Mouse (Mus musculus): ENCODE data around the gene Filip1l.
A peak's percentile ranks its signal among the peaks of the same experiment; 100 is the strongest.

Gene Filip1l

GRCm38 (mm10) chr16:57568648-57569404, 215.9 kb downstream of the Filip1l start:
- no peak for DNase-seq (ENCODE audit: low spot score in 2 of 2)

GRCm38 (mm10) chr16:57570789-57571311, 218.0 kb downstream of the Filip1l start:
- DNase-seq (ENCODE audit: low spot score in 2 of 2), result no peak

- no peak for DNase-seq (ENCODE audit: low spot score in 2 of 2)
These were observed 220.9 kb downstream of the Filip1l start for GRCm38 (mm10) chr16:57573831-57574230.

GRCm38 (mm10) chr16:57575764-57576388, 223.0 kb downstream of the Filip1l start:
- DNase-seq (ENCODE audit: low spot score in 2 of 2), result no peak

- DNase-seq (ENCODE audit: low spot score in 2 of 2), result no peak
These were observed 224.6 kb downstream of the Filip1l start for GRCm38 (mm10) chr16:57577519-57577918.

GRCm38 (mm10) chr16:57580041-57580440, 227.1 kb downstream of the Filip1l start:
- no peak for DNase-seq (ENCODE audit: low spot score in 2 of 2)

- no peak for DNase-seq (ENCODE audit: low spot score in 2 of 2)
These were observed 229.1 kb downstream of the Filip1l start for GRCm38 (mm10) chr16:57582008-57582407.

GRCm38 (mm10) chr16:57585201-57585600, 232.3 kb downstream of the Filip1l start:
- DNase-seq (ENCODE audit: low spot score in 2 of 2), result no peak

- no peak for DNase-seq (ENCODE audit: low spot score in 2 of 2)
These were observed 240.7 kb downstream of the Filip1l start for GRCm38 (mm10) chr16:57593422-57594157.

- DNase-seq (ENCODE audit: low spot score in 2 of 2), result no peak
These were observed 244.5 kb downstream of the Filip1l start for GRCm38 (mm10) chr16:57597295-57597957.

- no peak for DNase-seq (ENCODE audit: low spot score in 2 of 2)
These were observed 248.1 kb downstream of the Filip1l start for GRCm38 (mm10) chr16:57601031-57601430.

GRCm38 (mm10) chr16:57606444-57607227, 253.7 kb downstream of the Filip1l start, which contains the start of gene Cmss1:
TSS of gene Cmss1 (minus strand) at chr16:57606864.
- peak; percentile 83 to 92 for DNase-seq (ENCODE audit: low spot score in 2 of 2)

GRCm38 (mm10) chr16:57611768-57612167, 258.9 kb downstream of the Filip1l start:
- DNase-seq (ENCODE audit: low spot score in 2 of 2), result peak in 1 of 2 experiments; percentile 65

Measured in spleen, postnatal 4 days (tissue).